Mouse (Mus musculus): ENCODE data around the gene Rpusd4. TPM values are rescaled to one million over a fixed set of nuclear protein-coding genes. Genes with fewer than 3 reads are reported as not detected.

Rpusd4 gene
- polyA plus RNA-seq, 1 experiment, result 21.4 TPM

DNA sequence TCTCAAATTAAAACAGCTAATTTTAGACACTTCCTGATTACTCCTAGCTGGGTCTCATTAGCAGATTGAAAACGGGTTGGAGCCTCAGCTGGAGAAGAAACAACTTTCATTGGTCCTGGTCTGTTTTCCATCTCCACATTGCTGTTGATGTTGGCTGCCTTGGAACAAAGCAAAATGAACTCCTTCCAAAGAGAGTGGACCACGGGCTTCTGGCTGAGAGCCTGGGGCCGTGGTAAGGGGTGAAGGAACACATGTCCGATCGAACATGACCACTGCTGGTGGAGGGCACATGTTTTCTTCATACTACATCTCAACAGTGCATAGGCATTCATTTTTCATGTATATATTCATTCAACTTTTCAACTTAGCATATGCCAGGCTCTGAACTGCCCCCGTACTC, 42.7 kb downstream of the Rpusd4 start:
- no peaks in the 10 kb centered on the region for H3K27me3 ChIP-seq (ENCODE audit: control insufficient read depth, insufficient read depth, low read length, poor library complexity, severe bottlenecking)
- no peak overlapping the region for H3K9ac ChIP-seq (ENCODE audit: low read depth, poor library complexity, severe bottlenecking)
- TF ChIP-seq EP300 (IDR thresholded peaks at IDR 0.05; ENCODE audit: insufficient read depth, low read depth, low read length) (no peak), POLR2A (IDR thresholded peaks at IDR 0.05; ENCODE audit: insufficient read depth, low read length) (no peak), CTCF (IDR thresholded peaks at IDR 0.05; ENCODE audit: low read depth, low read length) (no peak)
- H3K9me3 ChIP-seq (replicated peaks; ENCODE audit: control insufficient read depth, insufficient read depth, low read length, poor library complexity, severe bottlenecking), result no peaks in the 10 kb centered on the region
- H3K4me3 ChIP-seq (ENCODE audit: low read depth, low read length), result no peak overlapping the region
- H3K36me3 ChIP-seq (ENCODE audit: control insufficient read depth, insufficient read depth, low read length, poor library complexity, severe bottlenecking), result no peaks in the 10 kb centered on the region
- H3K27ac ChIP-seq (ENCODE audit: insufficient read depth, low read length), result no peak overlapping the region
- H3K4me1 ChIP-seq (ENCODE audit: control insufficient read depth, insufficient read depth, low read length), result no peaks in the 10 kb centered on the region

- Histone ChIP-seq H3K36me3 (ENCODE audit: control insufficient read depth, insufficient read depth, low read length, poor library complexity, severe bottlenecking) (no peaks in the 10 kb centered on the region), H3K9ac (ENCODE audit: low read depth, poor library complexity, severe bottlenecking) (no peak overlapping the region), H3K27me3 (ENCODE audit: control insufficient read depth, insufficient read depth, low read length, poor library complexity, severe bottlenecking) (no peaks in the 10 kb centered on the region), H3K9me3 (replicated peaks; ENCODE audit: control insufficient read depth, insufficient read depth, low read length, poor library complexity, severe bottlenecking) (no peaks in the 10 kb centered on the region), H3K27ac (ENCODE audit: insufficient read depth, low read length) (no peak overlapping the region), H3K4me3 (ENCODE audit: low read depth, low read length) (no peak overlapping the region), H3K4me1 (ENCODE audit: control insufficient read depth, insufficient read depth, low read length) (no peaks in the 10 kb centered on the region)
- TF ChIP-seq POLR2A (IDR thresholded peaks at IDR 0.05; ENCODE audit: insufficient read depth, low read length) (no peak), CTCF (IDR thresholded peaks at IDR 0.05; ENCODE audit: low read depth, low read length) (no peak), EP300 (IDR thresholded peaks at IDR 0.05; ENCODE audit: insufficient read depth, low read depth, low read length) (no peak)
These were observed 44.9 kb downstream of the Rpusd4 start for GRCm38 (mm10) chr9:35312516-35312915.

DNA sequence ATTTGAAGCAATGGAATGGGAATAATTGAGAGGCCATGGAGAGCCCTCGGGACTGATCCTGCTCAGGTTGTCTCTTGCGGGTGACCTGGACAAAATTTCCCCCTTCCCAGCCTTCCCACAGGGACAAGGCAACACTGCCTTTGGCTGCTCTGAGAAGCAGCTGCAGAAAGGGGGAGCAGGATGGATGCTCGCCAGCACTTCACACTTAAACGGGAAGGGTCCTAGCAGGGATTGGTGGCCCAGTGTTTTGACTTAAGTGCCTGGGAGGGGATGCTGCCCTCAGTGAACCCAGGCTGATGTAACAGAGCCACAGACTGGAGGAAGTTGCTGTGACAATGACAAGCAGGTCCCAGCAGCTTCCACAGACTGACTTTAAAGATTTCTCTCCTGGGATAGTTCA, 45.9 kb downstream of the Rpusd4 start:
- H3K27ac ChIP-seq (ENCODE audit: insufficient read depth, low read length), result no peak overlapping the region
- TF ChIP-seq POLR2A (IDR thresholded peaks at IDR 0.05; ENCODE audit: insufficient read depth, low read length) (no peak), CTCF (IDR thresholded peaks at IDR 0.05; ENCODE audit: low read depth, low read length) (no peak), EP300 (IDR thresholded peaks at IDR 0.05; ENCODE audit: insufficient read depth, low read depth, low read length) (no peak)
- H3K36me3 ChIP-seq (ENCODE audit: control insufficient read depth, insufficient read depth, low read length, poor library complexity, severe bottlenecking), result no peaks in the 10 kb centered on the region
- no peaks in the 10 kb centered on the region for H3K27me3 ChIP-seq (ENCODE audit: control insufficient read depth, insufficient read depth, low read length, poor library complexity, severe bottlenecking)
- peaks cover 1% of the 10 kb centered on the region for H3K4me1 ChIP-seq (ENCODE audit: control insufficient read depth, insufficient read depth, low read length)
- no peaks in the 10 kb centered on the region for H3K9me3 ChIP-seq (replicated peaks; ENCODE audit: control insufficient read depth, insufficient read depth, low read length, poor library complexity, severe bottlenecking)
- no peak overlapping the region for H3K4me3 ChIP-seq (ENCODE audit: low read depth, low read length)
- no peak overlapping the region for H3K9ac ChIP-seq (ENCODE audit: low read depth, poor library complexity, severe bottlenecking)

- Histone ChIP-seq H3K36me3 (ENCODE audit: control insufficient read depth, insufficient read depth, low read length, poor library complexity, severe bottlenecking) (no peaks in the 10 kb centered on the region), H3K27me3 (ENCODE audit: control insufficient read depth, insufficient read depth, low read length, poor library complexity, severe bottlenecking) (no peaks in the 10 kb centered on the region), H3K4me3 (ENCODE audit: low read depth, low read length) (no peak overlapping the region), H3K27ac (ENCODE audit: insufficient read depth, low read length) (no peak overlapping the region), H3K4me1 (ENCODE audit: control insufficient read depth, insufficient read depth, low read length) (peaks cover 1% of the 10 kb centered on the region), H3K9me3 (replicated peaks; ENCODE audit: control insufficient read depth, insufficient read depth, low read length, poor library complexity, severe bottlenecking) (no peaks in the 10 kb centered on the region), H3K9ac (ENCODE audit: low read depth, poor library complexity, severe bottlenecking) (no peak overlapping the region)
- TF ChIP-seq POLR2A (IDR thresholded peaks at IDR 0.05; ENCODE audit: insufficient read depth, low read length) (no peak), CTCF (IDR thresholded peaks at IDR 0.05; ENCODE audit: low read depth, low read length) (no peak), EP300 (IDR thresholded peaks at IDR 0.05; ENCODE audit: insufficient read depth, low read depth, low read length) (no peak)
These were observed 46.6 kb downstream of the Rpusd4 start for GRCm38 (mm10) chr9:35314254-35314653.

GRCm38 (mm10) chr9:35316771-35317211, 49.1 kb downstream of the Rpusd4 start:
- Histone ChIP-seq H3K27me3 (ENCODE audit: control insufficient read depth, insufficient read depth, low read length, poor library complexity, severe bottlenecking) (no peaks in the 10 kb centered on the region), H3K9ac (ENCODE audit: low read depth, poor library complexity, severe bottlenecking) (no peak overlapping the region), H3K36me3 (ENCODE audit: control insufficient read depth, insufficient read depth, low read length, poor library complexity, severe bottlenecking) (no peaks in the 10 kb centered on the region), H3K27ac (ENCODE audit: insufficient read depth, low read length) (no peak overlapping the region), H3K4me3 (ENCODE audit: low read depth, low read length) (no peak overlapping the region), H3K4me1 (ENCODE audit: control insufficient read depth, insufficient read depth, low read length) (peaks cover 1% of the 10 kb centered on the region), H3K9me3 (replicated peaks; ENCODE audit: control insufficient read depth, insufficient read depth, low read length, poor library complexity, severe bottlenecking) (no peaks in the 10 kb centered on the region)
- TF ChIP-seq CTCF (IDR thresholded peaks at IDR 0.05; ENCODE audit: low read depth, low read length), result no peak
- no peak for TF ChIP-seq EP300 (IDR thresholded peaks at IDR 0.05; ENCODE audit: insufficient read depth, low read depth, low read length)
- TF ChIP-seq POLR2A (IDR thresholded peaks at IDR 0.05; ENCODE audit: insufficient read depth, low read length), result no peak

- no peak overlapping the region for H3K4me3 ChIP-seq (ENCODE audit: low read depth, low read length)
- no peak overlapping the region for H3K9ac ChIP-seq (ENCODE audit: low read depth, poor library complexity, severe bottlenecking)
- no peaks in the 10 kb centered on the region for H3K27me3 ChIP-seq (ENCODE audit: control insufficient read depth, insufficient read depth, low read length, poor library complexity, severe bottlenecking)
These were observed 49.7 kb downstream of the Rpusd4 start for GRCm38 (mm10) chr9:35317233-35317980.

More at GRCm38 (mm10) chr9:35317233-35317980, 49.7 kb downstream of the Rpusd4 start:
- TF ChIP-seq POLR2A (IDR thresholded peaks at IDR 0.05; ENCODE audit: insufficient read depth, low read length) (no peak), EP300 (IDR thresholded peaks at IDR 0.05; ENCODE audit: insufficient read depth, low read depth, low read length) (no peak), CTCF (IDR thresholded peaks at IDR 0.05; ENCODE audit: low read depth, low read length) (no peak)
- Histone ChIP-seq H3K36me3 (ENCODE audit: control insufficient read depth, insufficient read depth, low read length, poor library complexity, severe bottlenecking) (no peaks in the 10 kb centered on the region), H3K27ac (ENCODE audit: insufficient read depth, low read length) (no peak overlapping the region), H3K9me3 (replicated peaks; ENCODE audit: control insufficient read depth, insufficient read depth, low read length, poor library complexity, severe bottlenecking) (no peaks in the 10 kb centered on the region), H3K4me1 (ENCODE audit: control insufficient read depth, insufficient read depth, low read length) (peaks cover 1% of the 10 kb centered on the region)
